Mouse (Mus musculus) embryo, embryonic 10 days (tissue): ENCODE results near the gene Cemip.

Source experiments
- DNase-seq: peaks from one replicate; pipeline ENCODE4 v3.0.0-alpha.2; 2015; ENCODE audit warnings: low spot score

The Cemip gene

GRCm38 (mm10) chr7:83966047-83966818 lies 120.1 kb downstream of the Cemip start:
- DNase-seq, result no peak

GRCm38 (mm10) chr7:83965181-83965580 lies 121.1 kb downstream of the Cemip start:
- DNase-seq, result no peak

GRCm38 (mm10) chr7:83952511-83952910 lies 133.8 kb downstream of the Cemip start:
- DNase-seq, result no peak

GRCm38 (mm10) chr7:83951327-83951726 lies 135.0 kb downstream of the Cemip start:
- DNase-seq, result no peak

GRCm38 (mm10) chr7:83949662-83950061 lies 136.6 kb downstream of the Cemip start:
- DNase-seq, result no peak

GRCm38 (mm10) chr7:83948743-83949142 lies 137.6 kb downstream of the Cemip start:
- no peak for DNase-seq

- DNase-seq, result no peak
Observed at GRCm38 (mm10) chr7:83941701-83942101, 144.6 kb downstream of the Cemip start.

GRCm38 (mm10) chr7:83940136-83940535 lies 146.2 kb downstream of the Cemip start:
- DNase-seq, result no peak

- DNase-seq, result no peak
Observed at GRCm38 (mm10) chr7:83939017-83939721, 147.1 kb downstream of the Cemip start.

- no peak for DNase-seq
Observed at GRCm38 (mm10) chr7:83921637-83922036, 164.7 kb downstream of the Cemip start.

- no peak for DNase-seq
Observed at GRCm38 (mm10) chr7:83920241-83920640, 166.1 kb downstream of the Cemip start.

GRCm38 (mm10) chr7:83914566-83914965 lies 171.7 kb downstream of the Cemip start:
- DNase-seq, result peak; percentile 87

- DNase-seq, result no peak
Observed at GRCm38 (mm10) chr7:83913995-83914394, 172.3 kb downstream of the Cemip start.

- no peak for DNase-seq
Observed at GRCm38 (mm10) chr7:83913405-83913932, 172.8 kb downstream of the Cemip start.

GRCm38 (mm10) chr7:83911909-83912308 lies 174.4 kb downstream of the Cemip start:
- DNase-seq, result no peak

- DNase-seq, result no peak
Observed at GRCm38 (mm10) chr7:83904831-83905230, 181.5 kb downstream of the Cemip start.

- no peak for DNase-seq
Observed at GRCm38 (mm10) chr7:83902296-83903145, 183.8 kb downstream of the Cemip start.

GRCm38 (mm10) chr7:83901425-83901824 lies 184.9 kb downstream of the Cemip start:
- no peak for DNase-seq

GRCm38 (mm10) chr7:83900519-83900918 lies 185.8 kb downstream of the Cemip start:
- no peak for DNase-seq

- no peak for DNase-seq
Observed at GRCm38 (mm10) chr7:83898267-83898666, 188.0 kb downstream of the Cemip start.

- no peak for DNase-seq
Observed at GRCm38 (mm10) chr7:83896077-83896740, 190.1 kb downstream of the Cemip start.

- no peak for DNase-seq
Observed at GRCm38 (mm10) chr7:83894348-83894747, 192.0 kb downstream of the Cemip start.
